Mouse (Mus musculus): ENCODE measurements around the gene En2.

- TF ChIP-seq CTCF (IDR thresholded peaks at IDR 0.05; ENCODE audit: extremely low read depth, insufficient read depth, low read length) (no peak), POLR2A (IDR thresholded peaks at IDR 0.05; ENCODE audit: extremely low read depth, insufficient read depth, low read length) (no peak)
Observed at GRCm38 (mm10) chr5:28192099-28192454, 26.6 kb downstream of the En2 start.

Measured in cortical plate, adult 2 months (tissue).